Comparison of ENCODE assay signal across 14 mouse cellular contexts in genomic region chr11:19977687-19978086, GRCm38 (mm10). TPM values are rescaled to one million over a fixed set of nuclear protein-coding genes. Genes with fewer than 3 reads are reported as not detected.
DNase-seq lines count a peak whose midpoint lies in the region; ATAC-seq and TF ChIP-seq lines count a peak whose summit lies in the region.
"Had no signal": no experiment of that assay in that cellular context is flagged by ENCODE, and none has a peak within 500 bp of the region (broad histone marks: within the 10 kb centered on the region; RNA-seq: fewer than 3 reads in every experiment).

No protein-coding gene starts in this region.

- ATAC-seq in kidney, postnatal 0 days (replicated peaks; ENCODE audit: low FRiP score, low read depth) = no peak
- ATAC-seq in limb, embryonic 15.5 days (ENCODE audit: insufficient number of reproducible peaks, low FRiP score, low TSS enrichment, low read depth) = no peak

- TF ChIP-seq EP300 in CH12.LX (IDR thresholded peaks at IDR 0.05; ENCODE audit: low read length) = peak; percentile 81

- TF ChIP-seq POLR2A in CH12.LX (IDR thresholded peaks at IDR 0.05; ENCODE audit: low read depth, low read length) = no peak

- TF ChIP-seq CTCF in kidney, postnatal 0 days (IDR thresholded peaks at IDR 0.05; ENCODE audit: low read depth) = no peak
- TF ChIP-seq CTCF in CH12.LX (conservative IDR thresholded peaks at IDR 0.05 in 1 of 2, IDR thresholded peaks at IDR 0.05 in 1 of 2; ENCODE audit: low read depth in 2 of 2, low read length in 2 of 2) = no peak

- H3K9ac ChIP-seq in kidney, postnatal 0 days (ENCODE audit: low read depth, low read length) = no peak overlapping the region
- no peak overlapping the region for H3K9ac ChIP-seq in CH12.LX (ENCODE audit: insufficient read depth, low read depth)
- H3K9ac ChIP-seq in limb, embryonic 15.5 days = no peak overlapping the region
- H3K9ac ChIP-seq: hindbrain, embryonic 12.5 days; lung, embryonic 14.5 days had no signal

- no peaks in the 10 kb centered on the region for H3K27me3 ChIP-seq in kidney, postnatal 0 days (ENCODE audit: insufficient read depth, low read length)
- H3K27me3 ChIP-seq in CH12.LX (replicated peaks) = no peaks in the 10 kb centered on the region
- H3K27me3 ChIP-seq in limb, embryonic 15.5 days = no peaks in the 10 kb centered on the region
- H3K27me3 ChIP-seq: hindbrain, embryonic 12.5 days had no signal

- dilution Hi-C loops in CH12.LX (cut with MboI; ENCODE audit: extremely low pct_ligation_motif_present, extremely low pct_unique_long_range_greater_than_20kb, low sequenced_read_pairs) = no loop called here

- no peak for DNase-seq in kidney, postnatal 0 days (ENCODE audit: low spot score)
- DNase-seq in kidney, adult 9 months = no peak
- DNase-seq in 3T3-L1 (ENCODE audit: low read depth, low spot score) = peak; percentile 60
- peak; percentile 86 for DNase-seq in CH12.LX (ENCODE audit: extremely low read depth)
- DNase-seq in right cerebral cortex, adult 18-20 months = no peak
- DNase-seq in Muller cell, postnatal 12 days (ENCODE audit: inconsistent ontology term) = no peak
- DNase-seq: cerebellum, adult 18-20 months; heart, adult 18-20 months; kidney, adult 2 months; midbrain, embryonic 14.5 days had no signal

- no peak overlapping the region for H3K4me3 ChIP-seq in kidney, postnatal 0 days (replicated peaks; ENCODE audit: low read depth, low read length)
- no peak overlapping the region for H3K4me3 ChIP-seq in CH12.LX (replicated peaks in 1 of 3; ENCODE audit: low read depth in 2 of 3, low read length in 2 of 3, poor library complexity in 1 of 3)
- H3K4me3 ChIP-seq in limb, embryonic 15.5 days = no peak overlapping the region
- H3K4me3 ChIP-seq: hindbrain, embryonic 12.5 days had no signal

- 0 out of 2 replicates have a peak, but pooled peaks cover 2% of the 10 kb centered on the region for H3K79me2 ChIP-seq in CH12.LX (replicated peaks; ENCODE audit: control insufficient read depth, extremely low read depth, insufficient read depth, poor library complexity, severe bottlenecking)

- H3K36me3 ChIP-seq in kidney, postnatal 0 days (ENCODE audit: insufficient read depth, low read length) = no peaks in the 10 kb centered on the region
- H3K36me3 ChIP-seq in CH12.LX (replicated peaks in 1 of 2; ENCODE audit: control insufficient read depth in 1 of 2, insufficient read depth in 1 of 2, low read length in 1 of 2) = peaks cover 0 to 34% of the 10 kb centered on the region in 2 experiments
- H3K36me3 ChIP-seq in limb, embryonic 15.5 days = no peaks in the 10 kb centered on the region
- H3K36me3 ChIP-seq: hindbrain, embryonic 12.5 days had no signal

- no peaks in the 10 kb centered on the region for H3K9me3 ChIP-seq in kidney, postnatal 0 days (replicated peaks; ENCODE audit: low read length)
- H3K9me3 ChIP-seq in CH12.LX (replicated peaks; ENCODE audit: low read length) = no peaks in the 10 kb centered on the region
- no peaks in the 10 kb centered on the region for H3K9me3 ChIP-seq in limb, embryonic 15.5 days
- H3K9me3 ChIP-seq: hindbrain, embryonic 12.5 days had no signal

- TF ChIP-seq RAD21 in CH12.LX (IDR thresholded peaks at IDR 0.05; ENCODE audit: low read depth, low read length) = no peak; the same call in 1 of the 2 replicates

- peaks cover 23% of the 10 kb centered on the region for H3K4me1 ChIP-seq in kidney, postnatal 0 days (replicated peaks; ENCODE audit: insufficient read depth, low read length)
- peaks cover 10 to 50% of the 10 kb centered on the region in 2 experiments for H3K4me1 ChIP-seq in CH12.LX (ENCODE audit: control insufficient read depth in 1 of 2, insufficient read depth in 2 of 2)
- peaks cover 49% of the 10 kb centered on the region for H3K4me1 ChIP-seq in limb, embryonic 15.5 days

- no peak overlapping the region for H3K4me2 ChIP-seq in kidney, postnatal 0 days (ENCODE audit: low read length)
- H3K4me2 ChIP-seq in CH12.LX (ENCODE audit: insufficient read depth, low read depth, poor library complexity, severe bottlenecking) = no peak overlapping the region
- H3K4me2 ChIP-seq in limb, embryonic 15.5 days = no peak overlapping the region
- H3K4me2 ChIP-seq: hindbrain, embryonic 12.5 days; liver, embryonic 11.5 days; lung, embryonic 14.5 days had no signal

- WGBS in kidney, postnatal 0 days = 49% methylated on average over 2 of the region's 2 CpGs
- 64% methylated on average over 2 of the region's 2 CpGs for WGBS in limb, embryonic 15.5 days

- in situ Hi-C loops in CH12.LX (cut with MboI; ENCODE audit: low pct_ligation_motif_present, low pct_unique_long_range_greater_than_20kb, low sequenced_read_pairs) = loop anchor here (5.0 kb wide), 3 partner anchors 40 to 95 kb away; partner anchors contain the start of gene Spred2

- 0 out of 2 replicates have a peak overlapping the region, but pooled peaks have one; percentile 36 for H3K27ac ChIP-seq in kidney, postnatal 0 days
- no peak overlapping the region for H3K27ac ChIP-seq in CH12.LX (ENCODE audit: insufficient read depth, low read depth)
- peak overlapping the region; percentile 40; the same call in 1 of the 2 replicates for H3K27ac ChIP-seq in limb, embryonic 15.5 days
- H3K27ac ChIP-seq: hindbrain, embryonic 12.5 days had no signal

TF ChIP-seq in CH12.LX, 34 proteins besides CTCF, POLR2A, EP300 and RAD21:
- TF ChIP-seq ZNF384 (IDR thresholded peaks at IDR 0.05; ENCODE audit: low read depth, low read length) = peak; percentile 91
- TF ChIP-seq IRF4 (IDR thresholded peaks at IDR 0.05; ENCODE audit: low read depth, low read length) = peak; percentile 73
- TF ChIP-seq BHLHE40 (IDR thresholded peaks at IDR 0.05; ENCODE audit: low read depth, low read length) = peak; percentile 32; the same call in 1 of the 2 replicates
- TF ChIP-seq ETS1 (conservative IDR thresholded peaks at IDR 0.05; ENCODE audit: low read depth, low read length) = peak; percentile 42
- TF ChIP-seq TCF12 (IDR thresholded peaks at IDR 0.05; ENCODE audit: low read depth, low read length) = 0 out of 2 replicates have a peak, but pooled peaks have one; percentile 28
- TF ChIP-seq KAT2A (IDR thresholded peaks at IDR 0.05; ENCODE audit: insufficient replicate concordance, low read length) = no peak
- no peak for TF ChIP-seq JUN (IDR thresholded peaks at IDR 0.05; ENCODE audit: insufficient read depth, low read depth, low read length)
- TF ChIP-seq MAFK (IDR thresholded peaks at IDR 0.05; ENCODE audit: insufficient replicate concordance, low read length) = peak; percentile 36; the same call in 1 of the 2 replicates
- no peak for TF ChIP-seq NELFE (IDR thresholded peaks at IDR 0.05; ENCODE audit: low read depth, low read length)
- TF ChIP-seq MYC (IDR thresholded peaks at IDR 0.05; ENCODE audit: low read depth, low read length) = peak; percentile 88
- peak; percentile 59; the same call in 1 of the 2 replicates for TF ChIP-seq MAX (IDR thresholded peaks at IDR 0.05; ENCODE audit: low read length)
- no peak for TF ChIP-seq SMC3 (IDR thresholded peaks at IDR 0.05; ENCODE audit: low read depth, low read length)
- TF ChIP-seq RCOR1 (conservative IDR thresholded peaks at IDR 0.05; ENCODE audit: low read depth, low read length) = no peak
- peak; percentile 32; the same call in 1 of the 2 replicates for TF ChIP-seq MEF2A (IDR thresholded peaks at IDR 0.05; ENCODE audit: borderline replicate concordance, low read depth, low read length)

RNA-seq across cellular contexts. Expression of gene Spred2, which starts 53.5 kb away (rescaled TPM):
- polyA plus RNA-seq in kidney, postnatal 0 days (2015; fragmentation: Nextera tagmentation; extraction: Ambion mirVana) = 7.9 and 8.5 TPM in 2 replicates
- total RNA-seq in CH12.LX (2012; rRNA removed) (3.2 and 4.2 TPM in 2 replicates), CH12.LX (2014; rRNA removed) (0.85 and 1.4 TPM in 2 replicates)
- 15.8 and 15.9 TPM in 2 replicates for polyA plus RNA-seq in CH12.LX (2012; ENCODE audit: insufficient read length, low read depth)
- polyA plus RNA-seq in limb, embryonic 15.5 days (2015; fragmentation: Nextera tagmentation; extraction: Ambion mirVana) = 7.1 and 8.9 TPM in 2 replicates

Comparison
In these comparisons a context has a peak if more than half of its experiments do, and no peak if none do; other contexts are left out.
1. DNase-seq: peak in 3T3-L1 (single experiment) and CH12.LX (single experiment); none in kidney, postnatal 0 days (single experiment), kidney, adult 9 months (single experiment), right cerebral cortex, adult 18-20 months (single experiment) and Muller cell, postnatal 12 days (single experiment).